Mouse (Mus musculus): ENCODE data around the gene Nat8f2. TPM values are rescaled to one million over a fixed set of nuclear protein-coding genes. Genes with fewer than 3 reads are reported as not detected.

The Nat8f2 gene
- polyA plus RNA-seq, 1 experiment from 2014 or later, result not detected

DNA sequence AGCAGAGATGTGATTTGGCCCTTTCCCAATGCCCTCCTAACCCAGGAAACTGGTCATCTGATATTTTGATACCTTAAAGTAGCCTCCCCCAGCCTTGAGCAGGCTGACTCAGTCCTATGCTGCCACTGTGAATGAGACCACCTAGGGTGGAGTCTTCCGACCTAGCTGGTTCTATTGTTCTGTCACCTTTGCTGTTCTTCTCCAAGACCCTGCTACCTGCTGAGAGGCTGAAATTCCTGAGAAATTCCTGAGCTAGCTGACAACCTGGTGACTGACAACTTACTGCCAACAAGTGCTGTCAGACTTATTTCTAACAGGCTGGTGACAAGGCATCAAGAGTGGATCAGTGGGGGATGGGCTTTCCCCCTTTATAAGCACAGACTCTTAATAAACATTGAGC, 50.6 kb downstream of the Nat8f2 start:
- Histone ChIP-seq H3K4me3 (replicated peaks) (no peak overlapping the region), H3K9me3 (no peaks in the 10 kb centered on the region), H3K4me1 (replicated peaks) (no peaks in the 10 kb centered on the region), H3K36me3 (no peaks in the 10 kb centered on the region), H3K9ac (replicated peaks) (no peak overlapping the region), H3K4me2 (no peak overlapping the region), H3K27ac (no peak overlapping the region), H3K27me3 (no peaks in the 10 kb centered on the region)
- no peak for ATAC-seq (ENCODE audit: insufficient number of reproducible peaks, insufficient read depth, low FRiP score, low TSS enrichment, low read depth)
- 42% methylated on average over 1 of the region's 1 CpGs for WGBS

Other genes starting within 250 kb of the Nat8f2 start
- gene Nat8f7, start 156.0 kb downstream of the Nat8f2 start, polyA plus RNA-seq (2016; fragmentation: Nextera tagmentation; extraction: Ambion mirVana), result not detected in 2 replicates
- gene Nat8f3, start 103.4 kb downstream of the Nat8f2 start, polyA plus RNA-seq (2016; fragmentation: Nextera tagmentation; extraction: Ambion mirVana), result 0.34 TPM in 1 of 2 replicates, not detected in the other
- not detected in 2 replicates for gene Nat8f6, start 48.2 kb downstream of the Nat8f2 start, polyA plus RNA-seq (2016; fragmentation: Nextera tagmentation; extraction: Ambion mirVana)
- not detected in 2 replicates for gene Nat8f5, start 48.2 kb downstream of the Nat8f2 start, polyA plus RNA-seq (2016; fragmentation: Nextera tagmentation; extraction: Ambion mirVana)
- gene Nat8, start 37.1 kb downstream of the Nat8f2 start, polyA plus RNA-seq (2016; fragmentation: Nextera tagmentation; extraction: Ambion mirVana), result not detected in 2 replicates
- gene Nat8f4, start 35.7 kb upstream of the Nat8f2 start, polyA plus RNA-seq (2016; fragmentation: Nextera tagmentation; extraction: Ambion mirVana), result 2.1 and 2.9 TPM in 2 replicates
- gene Tprkb, start 42.7 kb upstream of the Nat8f2 start, polyA plus RNA-seq (2016; fragmentation: Nextera tagmentation; extraction: Ambion mirVana), result 35.5 and 36.6 TPM in 2 replicates
- 4.6 and 4.9 TPM in 2 replicates for gene Nat8f1, start 46.5 kb upstream of the Nat8f2 start, polyA plus RNA-seq (2016; fragmentation: Nextera tagmentation; extraction: Ambion mirVana)
- 46.0 and 49.1 TPM in 2 replicates for gene Dusp11, start 92.5 kb upstream of the Nat8f2 start, polyA plus RNA-seq (2016; fragmentation: Nextera tagmentation; extraction: Ambion mirVana)
- gene Figla, start 147.0 kb upstream of the Nat8f2 start, polyA plus RNA-seq (2016; fragmentation: Nextera tagmentation; extraction: Ambion mirVana), result not detected in 2 replicates
- 6.4 and 7.4 TPM in 2 replicates for gene Add2, start 159.5 kb upstream of the Nat8f2 start, polyA plus RNA-seq (2016; fragmentation: Nextera tagmentation; extraction: Ambion mirVana)

All from limb, embryonic 12.5 days (tissue).